Mouse (Mus musculus): Measurements from ENCODE around the gene Enox2.

The Enox2 gene

GRCm38 (mm10) chrX:49002892-49003291, 285.2 kb downstream of the Enox2 start:
- CTCF ChIA-PET: no interaction called here

GRCm38 (mm10) chrX:48985653-48986052, 302.4 kb downstream of the Enox2 start:
- CTCF ChIA-PET: no interaction called here

GRCm38 (mm10) chrX:48984451-48984850, 303.6 kb downstream of the Enox2 start:
- CTCF ChIA-PET: no interaction called here

All from spleen, embryonic (tissue).